Mouse (Mus musculus) adipocyte (in vitro differentiated cells): ENCODE results near the gene Luc7l.

Source experiments
- DNase-seq: peaks from one replicate; pipeline ENCODE4 v3.0.0-alpha.2; 2016; ENCODE audit warnings: low spot score

The Luc7l gene

GRCm38 (mm10) chr17:26252539-26253251, at the start of gene Luc7l:
TSS of gene Luc7l (plus strand) at chr17:26252896.
- DNase-seq = peak; percentile 96

GRCm38 (mm10) chr17:26203321-26203811, 49.3 kb upstream of the Luc7l start:
- no peak for DNase-seq

- DNase-seq = no peak
Measured at GRCm38 (mm10) chr17:26204766-26205165, 47.9 kb upstream of the Luc7l start.

DNA sequence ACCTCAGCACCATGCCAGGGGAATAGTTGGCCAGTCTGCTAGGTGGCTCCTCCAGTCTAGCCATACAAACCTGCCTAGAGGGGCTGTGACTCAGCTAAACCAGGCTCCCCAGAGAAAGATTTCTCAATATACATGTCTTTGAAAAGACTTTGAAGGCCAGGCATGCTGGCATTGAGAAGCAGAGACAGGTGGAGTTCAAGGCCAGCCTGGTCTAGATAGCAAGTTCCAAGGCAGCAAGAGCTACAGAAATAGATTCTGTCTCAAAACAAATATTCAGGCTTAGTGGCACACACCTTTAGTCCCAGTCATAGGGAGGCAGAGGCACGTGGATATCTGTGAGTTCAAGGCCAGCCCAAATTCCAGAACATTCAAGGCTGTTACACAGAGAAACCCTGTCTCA, 46.3 kb upstream of the Luc7l start:
- DNase-seq = no peak

DNA sequence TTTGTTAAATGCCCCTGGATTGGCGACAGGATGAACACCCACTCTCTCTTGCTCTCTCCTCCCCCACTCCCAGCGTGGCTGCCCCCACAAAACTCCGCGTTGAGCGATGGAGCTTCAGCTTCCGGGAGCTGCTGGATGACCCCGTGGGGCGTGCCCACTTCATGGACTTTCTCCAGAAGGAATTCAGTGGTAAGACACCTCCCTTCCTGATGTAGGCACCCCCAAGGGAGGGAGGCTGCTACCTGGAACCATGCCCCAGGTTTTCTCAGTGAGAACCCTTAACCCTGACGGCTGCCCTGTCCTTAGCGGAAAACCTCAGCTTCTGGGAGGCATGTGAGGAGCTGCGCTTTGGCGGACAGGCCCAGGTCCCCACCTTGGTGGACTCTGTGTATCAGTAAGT, 45.0 kb upstream of the Luc7l start, which contains the start of gene Arhgdig:
TSS of gene Arhgdig (minus strand) at position 101 of the 400 bp plus-strand sequence.
- no peak for DNase-seq

DNA sequence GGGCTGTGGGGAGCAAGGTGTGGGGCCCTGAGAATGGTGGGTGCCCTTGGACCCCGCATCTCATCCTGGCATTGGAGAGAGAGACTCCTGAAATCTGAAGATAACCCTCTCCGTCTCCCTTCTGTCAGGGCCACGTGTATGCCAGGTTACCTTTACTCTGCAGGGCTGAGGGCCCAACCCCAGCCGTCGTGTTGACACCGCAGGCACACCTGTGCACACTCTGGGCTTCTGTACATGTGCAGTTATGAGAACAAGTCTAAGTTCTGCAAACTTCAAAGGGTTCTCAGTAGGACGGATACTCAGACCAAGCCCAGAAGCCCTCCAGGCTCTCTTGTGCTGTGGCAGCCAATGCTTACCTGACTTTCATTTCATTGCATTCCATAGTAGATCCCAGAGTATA, 40.5 kb upstream of the Luc7l start:
- no peak for DNase-seq

GRCm38 (mm10) chr17:26212681-26213080, 40.0 kb upstream of the Luc7l start:
- DNase-seq = no peak

- no peak for DNase-seq
Measured at GRCm38 (mm10) chr17:26221508-26221907, 31.2 kb upstream of the Luc7l start.

GRCm38 (mm10) chr17:26225150-26225549, 27.5 kb upstream of the Luc7l start:
- no peak for DNase-seq

DNA sequence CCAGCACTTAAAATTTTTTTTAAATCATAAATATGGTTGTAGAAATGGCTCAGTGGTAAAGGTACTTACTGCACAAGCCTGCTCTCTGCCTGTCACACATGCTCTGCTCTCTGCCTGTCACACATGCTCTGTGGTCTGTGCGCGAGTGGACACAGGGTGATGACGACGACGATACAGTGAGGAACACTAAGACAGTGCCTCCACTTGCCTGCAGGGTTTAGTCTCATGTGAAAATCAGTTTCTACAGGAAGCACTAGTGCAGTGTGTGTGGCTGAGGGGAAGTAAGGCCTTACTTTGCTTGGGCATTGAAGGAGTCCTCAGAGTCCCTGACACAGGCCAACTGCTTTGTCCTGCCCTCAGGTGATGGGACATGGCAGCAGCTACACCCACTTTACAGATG, 22.9 kb upstream of the Luc7l start:
- no peak for DNase-seq

- DNase-seq = no peak
Measured at GRCm38 (mm10) chr17:26231156-26231555, 21.5 kb upstream of the Luc7l start.

DNA sequence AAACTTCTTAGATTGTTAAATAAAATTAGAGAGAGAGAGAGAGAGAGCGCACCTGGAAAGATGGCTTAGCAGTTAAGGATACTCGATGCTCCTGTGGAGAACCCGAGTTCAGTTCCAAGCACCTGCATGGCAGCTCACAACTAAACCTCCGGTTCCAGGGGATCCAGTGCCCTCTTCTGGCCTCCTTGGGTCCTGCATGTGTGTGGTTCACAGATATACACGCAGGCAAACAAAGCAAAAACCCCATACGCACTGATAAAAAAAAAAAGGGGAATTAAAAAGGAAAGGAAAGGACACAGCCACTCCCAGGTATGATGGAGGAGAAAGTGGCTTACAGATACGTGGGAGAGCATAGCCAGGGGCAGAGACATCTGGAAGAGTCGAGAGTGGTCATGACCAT, 19.8 kb upstream of the Luc7l start:
- no peak for DNase-seq

- no peak for DNase-seq
Measured at GRCm38 (mm10) chr17:26234386-26234785, 18.3 kb upstream of the Luc7l start.

DNA sequence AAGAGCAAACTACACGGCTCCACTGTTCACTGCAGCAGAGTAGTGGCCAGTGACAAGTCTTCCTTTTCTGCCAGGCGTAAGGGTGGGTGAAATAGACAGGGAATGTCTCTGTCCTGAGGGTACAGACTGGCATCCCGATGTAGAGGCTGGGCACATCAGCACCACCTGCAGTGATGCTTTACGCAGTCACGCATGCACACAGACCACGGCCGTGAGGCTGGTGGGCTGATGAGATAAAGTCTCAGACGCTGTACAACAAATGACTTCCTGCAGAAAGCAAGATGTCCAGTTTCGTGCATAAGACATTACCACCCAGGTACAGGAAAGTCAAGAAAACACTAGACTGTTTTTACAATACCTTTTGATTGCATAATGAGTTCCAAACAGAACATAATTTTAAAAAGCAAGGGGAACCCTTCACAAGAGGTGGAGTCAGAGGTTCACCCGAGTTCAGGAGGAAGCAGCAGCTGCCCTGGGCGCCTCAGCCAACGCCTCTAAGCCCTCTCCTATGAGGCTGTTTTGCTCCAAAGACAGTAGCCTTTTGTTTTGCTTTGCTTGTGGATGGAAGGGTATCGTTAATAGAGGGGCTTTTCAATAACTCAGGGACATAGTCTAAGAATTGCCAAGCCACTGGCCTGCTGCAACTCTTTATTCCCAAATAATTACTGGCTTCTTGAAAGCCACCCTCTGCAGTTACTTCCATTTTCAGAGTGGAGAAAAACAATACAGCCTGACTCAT, 17.4 kb upstream of the Luc7l start:
- no peak for DNase-seq

- no peak for DNase-seq
Measured at GRCm38 (mm10) chr17:26237667-26238066, 15.0 kb upstream of the Luc7l start.

DNA sequence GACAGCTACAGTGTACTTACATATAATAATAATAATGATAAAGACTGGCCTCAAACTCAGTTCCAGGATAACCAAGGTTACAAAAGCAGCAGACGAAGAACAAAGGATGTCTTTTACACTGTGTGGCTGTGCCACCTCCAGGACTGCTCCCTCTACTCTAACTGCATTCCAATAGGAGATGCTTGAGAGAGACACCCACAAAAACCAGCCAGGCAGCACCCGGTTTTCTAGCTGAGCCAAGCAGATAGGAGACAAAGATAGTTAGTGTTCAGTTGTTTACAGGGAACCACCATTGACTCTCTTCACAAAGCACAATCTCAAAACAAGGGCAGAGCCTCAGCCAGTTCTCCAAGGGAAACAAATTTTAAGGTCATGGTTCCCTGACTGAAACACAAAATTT, 13.1 kb upstream of the Luc7l start:
- DNase-seq = no peak

- no peak for DNase-seq
Measured at GRCm38 (mm10) chr17:26240120-26240790, 12.4 kb upstream of the Luc7l start.

- DNase-seq = no peak
Measured at GRCm38 (mm10) chr17:26240990-26241389, 11.7 kb upstream of the Luc7l start.

DNA sequence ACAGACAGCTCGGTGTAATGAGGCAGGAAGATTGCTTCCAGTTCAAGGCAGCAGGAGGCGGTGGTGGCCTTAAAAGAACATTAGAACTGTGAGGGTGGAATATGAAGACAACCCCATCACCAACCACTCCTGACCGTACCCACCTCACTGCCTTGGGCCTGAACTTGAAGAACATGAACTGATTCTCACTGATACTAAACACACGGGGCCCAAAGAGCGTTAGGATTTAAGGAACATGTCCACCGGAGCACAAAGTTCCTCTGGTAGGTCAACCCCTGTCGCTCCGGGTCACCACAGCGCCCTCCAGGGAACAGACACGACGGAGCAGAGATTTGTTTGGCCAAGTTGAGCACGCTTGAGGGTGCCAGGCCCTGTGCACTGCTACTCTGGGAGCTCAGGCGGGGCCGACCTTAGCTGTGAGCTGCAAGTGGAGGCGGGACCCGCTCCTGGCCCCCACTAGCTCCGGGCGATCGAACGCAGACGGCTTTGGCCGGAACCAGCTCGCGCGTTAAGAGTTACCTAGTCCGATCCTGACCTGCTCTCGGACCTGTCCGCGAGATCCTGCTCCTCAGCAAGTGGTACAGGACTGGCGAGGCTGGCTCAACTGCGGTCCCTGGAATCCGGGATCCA, 9.1 kb upstream of the Luc7l start:
- peak; percentile 90 for DNase-seq

DNA sequence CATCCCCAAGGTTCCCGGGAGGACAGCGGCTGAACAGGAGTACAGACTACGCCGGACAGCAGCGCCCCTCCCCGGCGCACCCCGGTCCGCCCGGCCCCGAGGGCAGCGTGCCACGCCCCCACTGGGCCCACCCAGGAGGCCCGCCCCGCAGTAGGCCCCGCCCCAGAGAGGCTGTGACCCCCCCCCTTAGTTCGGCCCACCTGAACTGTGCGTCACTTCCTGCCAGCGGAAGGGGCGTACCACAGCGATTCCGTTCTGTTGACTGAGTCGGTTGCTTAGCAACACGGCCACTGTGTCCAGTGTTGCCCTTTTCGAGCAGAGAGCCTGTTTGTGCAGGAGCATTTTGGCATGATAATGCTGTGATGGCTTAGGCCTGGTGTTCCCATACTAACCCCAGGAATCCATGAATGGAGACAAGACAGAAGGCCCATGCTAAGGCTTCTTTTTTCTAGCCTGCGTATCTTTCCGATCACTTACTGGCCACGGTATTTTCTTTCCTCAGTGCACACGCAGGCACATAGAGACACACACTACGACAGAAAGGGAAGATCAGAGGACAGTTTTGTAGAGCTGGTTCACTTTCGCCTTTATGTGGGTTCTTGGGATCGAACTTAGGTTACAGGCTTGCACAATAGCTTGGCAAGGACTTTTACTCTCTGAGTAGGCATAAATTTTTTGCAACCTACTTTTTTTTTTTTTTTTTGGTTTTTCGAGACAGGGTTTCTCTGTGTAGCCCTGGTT, 8.4 kb upstream of the Luc7l start, which contains the start of gene Fam234a:
TSS of gene Fam234a (minus strand) at position 142 of the 741 bp plus-strand sequence.
- DNase-seq = peak; percentile 99

DNA sequence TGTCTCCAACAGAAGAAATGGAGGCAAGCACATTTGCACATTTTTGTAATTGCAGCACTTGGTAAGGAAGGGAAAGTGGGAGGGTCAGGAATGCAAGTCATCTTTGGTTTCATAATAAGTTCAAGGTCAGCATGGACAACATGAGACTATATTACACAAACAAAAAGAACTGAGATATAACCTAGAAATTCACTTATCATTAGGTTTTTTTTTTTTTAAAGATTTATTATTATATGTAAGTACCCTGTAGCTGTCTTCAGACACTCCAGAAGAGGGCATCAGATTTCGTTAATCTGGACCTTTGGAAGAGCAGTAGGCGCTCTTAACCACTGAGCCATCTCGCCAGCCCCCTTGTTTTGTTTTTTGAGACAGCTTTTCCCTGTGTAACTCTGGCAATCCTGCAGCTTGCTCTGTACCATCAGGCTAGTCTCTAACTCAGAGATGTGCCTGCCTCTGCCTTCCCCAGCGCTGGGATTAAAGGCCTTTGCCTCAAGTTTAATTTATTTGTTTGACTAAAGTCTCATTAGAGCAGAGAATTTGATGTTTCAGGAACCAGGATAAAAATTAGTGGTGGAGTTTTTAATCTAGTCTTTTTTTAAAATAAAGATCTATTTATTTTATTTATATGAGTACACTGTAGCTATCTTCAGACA, 684 bp upstream of the Luc7l start:
- peak; percentile 30 for DNase-seq
